Mouse (Mus musculus): ENCODE data around the gene Mest.

Gene Mest

DNA sequence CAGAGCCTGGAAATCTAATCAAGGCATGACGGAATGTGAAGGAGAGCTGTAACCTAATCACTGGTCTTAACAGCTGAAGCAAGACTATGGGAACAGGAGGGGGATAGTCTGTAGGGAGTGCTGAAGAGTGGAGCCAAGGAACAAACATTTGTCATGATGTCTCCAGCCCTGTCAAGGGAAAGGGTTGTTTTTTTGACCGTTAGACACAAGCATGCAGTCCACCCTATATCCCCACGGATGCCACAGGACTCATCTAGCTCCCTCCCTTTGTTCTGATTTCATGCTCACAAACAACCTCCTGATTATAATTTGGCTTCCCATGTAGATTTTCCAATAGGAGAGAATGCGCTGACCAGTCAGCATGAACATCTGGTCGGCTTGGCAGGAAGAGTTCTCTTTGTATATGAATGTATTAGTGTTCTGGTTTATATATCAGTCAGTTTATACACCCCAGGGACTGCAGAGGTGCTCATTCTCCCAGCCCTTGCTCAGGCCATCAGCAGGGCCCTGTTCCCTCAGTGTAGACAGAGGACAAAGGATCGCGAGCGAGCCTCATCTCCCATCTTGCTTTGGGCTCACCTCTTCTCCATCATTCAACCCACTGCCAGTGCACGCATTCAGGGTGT lies 19.3 kb upstream of the Mest start:
- DNase-seq (ENCODE audit: low spot score in 2 of 2), result no peak

DNA sequence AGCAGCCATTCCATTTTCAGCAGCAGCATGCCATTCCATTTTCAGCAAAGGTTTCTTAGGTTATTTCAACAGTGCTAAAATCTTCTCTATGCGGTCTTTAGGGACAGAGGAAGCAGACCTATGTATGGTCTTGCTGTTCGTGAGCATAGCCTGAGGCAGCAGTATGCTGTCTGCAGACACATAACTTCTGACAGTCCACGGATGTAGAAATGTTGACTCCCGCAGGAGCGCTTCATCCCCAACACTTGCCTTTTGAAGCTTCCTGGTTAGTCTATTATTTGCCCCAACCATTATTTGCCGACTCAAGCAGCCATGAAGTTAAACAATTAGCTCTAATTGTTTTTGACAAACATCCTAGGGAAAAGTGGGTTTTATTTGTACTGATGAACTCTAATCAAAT lies 14.2 kb upstream of the Mest start:
- DNase-seq (ENCODE audit: low spot score in 2 of 2), result no peak

DNA sequence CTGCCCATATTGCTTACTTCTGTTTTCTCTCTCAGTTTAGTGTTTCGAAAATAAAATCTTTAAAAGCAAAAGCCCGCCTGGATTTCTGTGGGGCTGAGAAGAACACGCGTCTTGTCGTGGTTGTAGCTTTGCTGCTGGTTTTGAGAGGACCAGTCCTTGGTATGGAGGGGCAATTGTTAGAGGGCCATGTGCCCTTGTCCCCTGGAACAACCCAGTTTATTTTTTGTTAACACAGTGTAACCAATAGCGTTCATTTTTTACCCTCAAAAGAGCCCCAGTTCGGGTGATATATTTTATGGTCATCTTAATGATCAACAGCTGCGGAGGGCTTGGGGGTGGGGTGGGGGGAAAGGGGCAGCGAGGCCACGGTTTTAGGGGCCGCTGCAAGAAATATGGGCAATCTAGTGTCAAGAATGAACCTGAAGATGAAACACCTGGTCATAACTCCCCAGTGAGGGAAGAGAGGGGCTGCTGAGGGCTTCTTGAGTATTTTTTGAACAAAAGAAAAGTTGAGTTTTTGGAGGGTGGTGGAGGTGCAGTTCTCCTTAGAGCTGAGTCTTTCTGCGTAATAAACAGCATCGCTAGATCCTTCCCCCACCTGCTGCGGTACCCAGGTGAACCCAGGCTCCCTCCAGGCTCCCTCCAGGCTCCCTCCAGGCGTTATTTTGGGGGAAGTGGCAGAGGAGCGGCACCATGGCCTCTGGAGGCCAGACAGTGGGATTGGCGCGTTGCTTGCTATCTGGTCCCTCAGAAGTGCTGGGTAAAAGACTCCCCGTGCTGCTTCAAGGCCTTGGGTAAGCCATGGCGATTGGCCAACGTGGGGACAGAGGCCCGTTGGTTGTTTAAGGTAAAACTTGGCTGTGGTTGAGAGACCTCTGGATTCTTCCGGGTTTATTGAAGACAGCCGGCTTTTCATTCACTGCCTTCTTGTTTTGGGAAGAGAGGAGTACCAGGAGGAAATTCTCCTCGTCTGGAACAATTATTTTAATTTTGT lies 12.7 kb upstream of the Mest start:
- DNase-seq (ENCODE audit: low spot score in 2 of 2), result no peak

DNA sequence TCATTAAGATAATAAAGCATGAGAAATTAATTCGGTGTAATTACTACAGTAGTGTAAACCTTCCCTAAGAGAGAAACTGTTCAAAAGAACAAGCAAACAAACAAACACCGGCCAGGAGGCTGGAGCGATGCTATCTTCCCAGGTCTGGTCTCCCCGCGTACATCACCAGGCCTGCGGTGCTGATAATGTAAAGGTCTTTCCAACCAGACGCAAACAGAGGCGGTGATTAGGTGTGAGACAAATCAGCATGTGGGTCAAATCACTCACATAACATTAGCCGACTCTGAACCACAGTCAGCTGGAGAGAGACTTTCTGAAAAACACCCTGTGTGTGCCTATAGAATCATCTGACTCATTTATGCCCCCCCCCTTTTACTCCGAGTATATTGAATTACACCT lies 12.0 kb upstream of the Mest start:
- no peak for DNase-seq (ENCODE audit: low spot score in 2 of 2)

DNA sequence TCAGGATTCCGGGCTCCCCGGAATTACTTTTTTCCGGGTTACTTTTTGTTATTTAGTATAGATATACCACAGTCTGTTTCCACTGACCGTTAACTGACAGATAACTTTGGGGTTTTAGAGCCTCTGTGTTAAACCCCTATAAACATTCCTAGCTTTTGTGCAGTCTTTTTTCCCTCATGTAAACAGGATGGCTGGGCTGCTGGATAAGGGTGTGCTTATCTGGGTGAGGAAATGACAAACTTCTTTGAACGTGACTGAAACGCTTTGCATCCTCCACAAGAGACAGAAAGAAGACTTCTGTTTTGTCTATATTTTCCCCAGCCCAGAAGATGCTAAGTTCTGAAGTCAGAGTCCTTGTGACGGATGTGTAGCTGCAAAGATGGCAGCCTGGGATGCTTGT lies 10.9 kb upstream of the Mest start:
- DNase-seq (ENCODE audit: low spot score in 2 of 2), result no peak

DNA sequence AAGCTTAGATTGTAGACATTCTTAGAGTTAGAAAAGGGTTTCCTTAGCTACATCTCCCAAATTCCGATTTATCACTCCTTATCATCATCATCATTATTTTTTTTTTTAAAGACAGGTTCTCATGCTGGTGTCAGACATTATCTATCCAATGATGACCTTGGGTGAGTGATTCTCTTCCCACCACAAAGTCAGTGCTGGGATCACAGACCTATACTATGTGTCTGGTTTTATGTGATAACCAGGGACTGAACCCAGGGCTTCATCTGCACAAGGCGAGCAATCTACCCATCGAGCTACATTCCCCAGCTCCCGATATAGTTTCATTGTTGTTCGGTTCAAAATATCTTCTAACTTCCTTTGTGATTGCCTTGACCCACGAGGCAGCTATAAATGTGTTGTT lies 9.9 kb upstream of the Mest start:
- DNase-seq (ENCODE audit: low spot score in 2 of 2), result no peak

DNA sequence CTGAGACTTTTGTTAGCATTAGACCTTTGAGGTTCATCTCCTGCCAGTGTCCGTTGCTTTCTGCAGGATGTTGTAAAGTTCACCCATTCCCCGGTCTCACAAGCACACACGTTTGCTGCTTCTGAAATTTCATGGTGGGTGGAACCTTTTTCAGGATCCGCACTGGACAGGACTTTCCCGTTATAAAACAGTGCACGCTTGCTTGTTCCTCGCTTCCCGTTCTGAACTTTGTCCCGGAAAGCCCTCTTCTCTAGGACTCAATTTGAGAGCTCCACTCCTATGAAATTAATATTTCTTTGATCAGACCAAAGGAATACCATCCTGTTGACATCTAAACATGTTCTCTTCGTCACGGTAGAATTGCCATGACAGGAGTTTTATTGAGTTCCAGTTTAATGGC lies 9.5 kb upstream of the Mest start:
- no peak for DNase-seq (ENCODE audit: low spot score in 2 of 2)

DNA sequence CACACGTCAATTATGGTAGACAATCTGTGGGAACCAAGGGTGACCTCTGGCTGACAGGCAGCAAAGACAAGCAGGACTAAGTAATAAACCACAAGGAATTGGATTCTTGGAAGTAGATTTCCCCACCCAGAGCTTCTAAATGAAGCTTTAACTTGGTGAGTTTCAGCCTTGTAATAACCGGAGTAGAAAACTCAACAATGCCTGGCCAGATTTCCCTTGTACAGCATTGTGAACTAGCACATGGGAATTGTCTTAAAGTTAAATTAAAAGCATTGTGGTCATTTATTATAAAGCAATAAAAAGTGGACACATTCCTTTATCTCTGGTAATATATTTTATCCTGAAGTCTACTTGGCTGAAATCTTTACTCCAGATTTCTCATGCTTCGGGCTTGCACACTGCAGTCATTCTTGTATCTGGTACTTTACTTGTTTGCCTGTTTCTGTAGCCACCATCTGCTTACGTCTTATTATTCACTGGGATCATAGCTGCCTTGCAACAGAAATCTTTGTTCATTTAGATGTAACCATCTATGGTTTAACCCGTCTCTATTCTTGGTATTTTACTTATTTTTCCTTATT lies 8.4 kb upstream of the Mest start:
- DNase-seq (ENCODE audit: low spot score in 2 of 2), result no peak

DNA sequence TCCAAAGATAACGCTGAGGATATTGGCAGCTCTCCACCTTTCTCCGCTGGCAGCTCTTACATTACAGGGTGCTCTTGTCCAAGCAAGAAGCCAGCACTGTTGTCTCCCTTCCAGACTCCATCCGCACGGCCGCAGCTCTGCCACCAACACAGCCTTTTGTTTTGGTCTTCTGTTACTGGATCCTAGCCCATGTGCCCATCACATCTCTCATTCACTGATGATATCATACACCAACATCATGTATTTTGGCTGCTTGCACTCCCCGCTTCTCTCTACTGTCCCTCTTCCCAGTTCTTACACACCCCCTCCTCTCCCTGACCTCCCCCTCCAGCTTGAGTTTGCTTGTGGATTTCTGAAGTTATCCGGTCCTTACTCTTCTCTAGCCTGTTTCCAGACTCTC lies 6.6 kb upstream of the Mest start:
- no peak for DNase-seq (ENCODE audit: low spot score in 2 of 2)

DNA sequence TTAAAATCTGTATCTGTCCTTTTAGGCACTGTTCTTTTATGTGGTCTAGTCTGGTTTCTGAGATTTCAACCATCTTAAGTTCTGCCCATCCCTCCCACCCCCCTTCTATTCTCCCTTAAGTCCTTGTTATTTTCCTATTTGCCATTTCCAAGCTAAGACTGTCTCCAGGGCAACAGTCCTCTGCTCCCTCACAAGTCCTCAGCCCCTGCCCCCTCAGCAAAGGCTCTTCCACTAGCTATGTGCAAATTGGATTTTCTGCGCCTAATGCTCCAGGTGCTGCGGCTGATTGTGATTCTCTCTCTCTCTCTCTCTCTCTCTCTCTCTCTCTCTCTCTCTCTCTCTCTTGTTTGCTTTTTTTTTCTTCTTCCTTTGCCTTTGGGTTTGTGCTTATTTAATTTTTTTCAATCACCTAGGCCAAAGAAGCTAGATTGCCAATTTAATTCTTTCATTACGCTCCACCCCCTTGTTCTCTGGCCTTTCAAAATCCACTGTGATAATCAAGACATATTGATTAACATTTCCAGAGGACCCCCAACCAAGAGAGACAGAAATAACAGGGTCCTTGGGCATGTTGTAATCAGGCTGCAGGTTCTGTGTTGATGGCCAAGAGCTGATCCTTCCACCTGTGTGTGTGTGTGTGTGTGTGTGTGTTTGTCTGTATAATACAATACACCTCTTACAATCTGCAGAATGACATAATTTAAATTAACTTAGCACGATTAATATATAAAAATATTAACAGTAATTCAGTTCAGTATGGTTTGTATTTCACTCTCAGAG lies 772 bp upstream of the Mest start:
- no peak for DNase-seq (ENCODE audit: low spot score in 2 of 2)

DNA sequence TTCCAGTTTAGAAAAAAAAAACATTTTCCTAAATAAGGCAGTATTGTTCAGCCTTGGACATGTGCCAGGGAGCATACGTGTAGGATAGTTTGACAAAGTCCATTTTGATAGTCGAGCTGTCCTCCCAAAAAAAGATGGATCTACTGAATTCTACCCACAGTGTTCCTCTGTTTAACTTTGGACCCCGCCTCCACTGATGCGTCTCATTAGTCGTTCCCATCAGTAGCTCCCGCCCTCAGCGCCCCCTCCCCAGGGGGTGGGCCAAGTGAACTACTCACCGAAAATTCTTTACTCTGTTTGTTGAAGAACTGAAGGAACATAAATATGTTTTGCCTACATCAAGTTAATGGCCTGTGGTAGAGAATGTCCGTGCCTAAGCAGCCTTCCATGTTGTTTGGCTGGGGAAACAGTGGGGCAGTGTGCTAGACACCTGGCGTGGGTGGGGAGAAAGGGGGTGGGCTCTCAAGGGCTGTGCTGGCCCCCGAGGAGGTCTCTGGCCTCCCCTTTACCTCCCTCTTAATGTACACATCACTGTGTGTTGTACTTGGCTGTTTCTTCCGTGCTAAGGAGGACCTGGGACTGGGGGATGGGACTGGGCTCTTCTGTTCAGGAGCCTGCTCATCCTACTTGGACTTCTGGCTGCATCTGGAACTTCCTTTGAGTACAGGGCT lies 7.1 kb downstream of the Mest start:
- DNase-seq (ENCODE audit: low spot score in 2 of 2), result no peak

DNA sequence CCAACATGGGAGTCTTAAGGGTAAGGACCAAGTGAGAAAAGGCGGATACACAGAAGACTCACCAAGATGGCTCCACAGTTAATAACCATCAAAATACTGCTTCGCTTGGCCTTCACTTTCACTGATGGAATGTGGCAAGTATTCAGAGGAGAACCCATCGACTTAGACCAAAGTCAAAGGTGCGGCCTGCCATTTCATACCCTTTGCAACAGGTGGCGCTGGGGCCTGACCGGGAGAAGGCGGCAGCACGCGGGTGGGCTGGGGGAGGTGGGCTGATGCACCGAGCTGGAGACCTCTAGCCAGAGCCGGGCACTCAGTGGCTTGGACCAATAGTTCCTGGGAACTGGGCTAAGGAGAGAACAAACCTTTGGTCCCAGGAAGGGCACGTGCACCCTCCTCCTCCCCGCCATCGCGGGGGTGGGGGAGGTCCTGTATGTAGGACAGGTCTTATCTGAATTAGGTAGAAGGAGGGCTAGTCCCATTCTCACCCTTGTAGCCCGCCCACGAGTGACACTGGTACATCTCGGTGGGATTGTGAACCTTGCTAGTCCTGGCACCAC lies 9.3 kb downstream of the Mest start:
- DNase-seq (ENCODE audit: low spot score in 2 of 2), result no peak

DNA sequence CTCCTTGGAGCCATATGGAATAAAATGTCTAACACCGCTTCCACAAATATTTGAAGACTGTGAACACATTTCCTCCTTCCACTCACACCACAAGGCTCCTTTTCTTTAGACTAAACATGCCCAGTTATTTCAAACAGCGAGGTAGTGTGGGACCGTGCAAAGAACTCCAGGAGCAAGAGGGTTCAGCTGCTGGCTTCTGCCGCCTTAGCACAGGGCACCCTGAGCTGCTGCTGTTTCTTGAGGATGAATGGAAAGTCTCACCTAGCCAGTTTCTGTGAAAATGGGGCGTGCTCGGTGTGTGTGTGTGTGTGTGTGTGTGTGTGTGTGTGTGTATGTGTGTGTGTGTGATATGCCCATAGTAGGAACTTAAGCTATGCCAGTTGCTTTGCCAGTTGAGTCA lies 11.1 kb downstream of the Mest start:
- DNase-seq (ENCODE audit: low spot score in 2 of 2), result no peak

DNA sequence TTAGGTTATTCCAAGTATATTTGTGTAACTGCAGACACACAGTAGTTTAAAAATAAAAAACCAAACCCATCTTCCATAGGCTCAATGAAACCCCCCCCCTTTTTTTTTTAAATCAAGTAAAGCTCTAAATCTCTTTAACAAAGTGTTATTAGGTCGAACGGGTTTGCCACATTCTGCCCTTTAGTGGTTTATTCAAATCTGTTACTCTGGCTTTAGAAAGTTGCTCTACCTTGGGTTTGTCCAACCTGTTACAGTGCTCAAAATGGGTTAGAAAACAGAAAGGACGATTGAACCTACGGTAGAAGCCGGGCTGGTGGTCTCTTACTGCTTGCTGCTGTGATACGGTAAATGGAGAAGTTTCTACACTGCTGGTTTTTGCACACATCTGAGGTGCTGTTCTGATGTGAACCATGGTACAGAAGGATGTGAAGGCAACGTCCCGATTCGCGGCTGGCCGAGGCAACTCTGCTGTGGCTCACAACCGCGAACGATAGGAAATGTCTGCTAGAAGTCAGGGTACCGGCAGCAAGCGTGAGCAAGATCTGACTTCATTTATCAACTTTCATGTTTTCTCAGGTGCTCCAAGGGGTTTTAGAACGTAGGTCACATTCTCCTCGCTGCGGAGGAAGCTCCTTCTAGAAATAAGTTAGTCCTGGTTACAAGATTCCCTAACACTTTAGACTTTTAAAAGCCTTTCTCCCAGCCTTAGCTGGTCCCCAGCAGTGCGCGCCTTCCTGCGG lies 11.8 kb downstream of the Mest start:
- no peak for DNase-seq (ENCODE audit: low spot score in 2 of 2)

DNA sequence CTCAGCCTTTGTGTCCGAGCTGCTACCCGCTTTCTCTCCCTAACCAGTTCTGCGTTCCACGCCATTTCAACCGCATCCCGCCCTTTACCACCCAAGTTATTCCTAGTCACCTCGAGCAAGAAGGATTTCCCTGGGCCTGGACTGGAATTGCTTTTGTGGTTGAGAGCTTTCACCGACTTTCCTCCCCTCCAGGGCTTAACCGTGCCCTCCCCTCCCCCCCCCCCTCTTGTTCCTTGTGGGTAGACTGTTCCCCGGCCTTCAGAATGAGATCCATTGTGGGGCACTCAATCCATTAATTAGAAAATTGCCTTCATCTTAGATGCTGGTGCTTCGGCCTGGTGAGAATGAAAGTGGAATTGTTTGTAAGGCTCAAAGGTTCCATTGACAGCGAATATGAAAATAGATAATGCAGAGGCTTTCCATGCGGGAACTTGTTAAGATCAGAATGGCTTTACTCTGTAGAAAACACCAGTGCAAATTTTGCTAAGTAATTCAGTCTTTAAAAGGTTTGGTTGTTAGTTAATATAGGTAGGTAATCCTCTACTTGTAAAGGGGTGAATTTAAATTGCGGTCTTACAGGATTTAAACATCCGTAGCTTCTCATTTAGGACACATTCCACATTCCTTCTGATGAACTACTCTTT lies 12.5 kb downstream of the Mest start:
- no peak for DNase-seq (ENCODE audit: low spot score in 2 of 2)

DNA sequence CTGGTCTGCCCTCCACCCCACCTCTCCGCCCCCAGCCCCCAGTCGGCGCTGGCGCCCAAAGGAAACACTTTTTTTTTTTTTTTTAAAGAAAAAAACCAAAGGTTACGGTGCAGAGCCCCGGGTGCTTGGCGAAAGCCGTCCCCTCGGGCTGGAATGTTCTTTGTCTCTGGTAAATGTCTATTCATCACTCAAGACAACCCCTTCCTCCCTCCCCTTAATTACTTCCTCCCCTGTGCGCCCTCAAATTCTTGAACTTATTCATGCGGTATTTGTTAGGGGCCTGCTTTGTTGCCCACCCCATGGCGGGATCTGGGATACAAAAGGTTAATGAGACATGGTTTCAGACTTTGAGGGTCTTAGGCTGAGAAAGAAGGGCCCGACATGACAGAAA lies 13.0 kb downstream of the Mest start:
- no peak for DNase-seq (ENCODE audit: low spot score in 2 of 2)

DNA sequence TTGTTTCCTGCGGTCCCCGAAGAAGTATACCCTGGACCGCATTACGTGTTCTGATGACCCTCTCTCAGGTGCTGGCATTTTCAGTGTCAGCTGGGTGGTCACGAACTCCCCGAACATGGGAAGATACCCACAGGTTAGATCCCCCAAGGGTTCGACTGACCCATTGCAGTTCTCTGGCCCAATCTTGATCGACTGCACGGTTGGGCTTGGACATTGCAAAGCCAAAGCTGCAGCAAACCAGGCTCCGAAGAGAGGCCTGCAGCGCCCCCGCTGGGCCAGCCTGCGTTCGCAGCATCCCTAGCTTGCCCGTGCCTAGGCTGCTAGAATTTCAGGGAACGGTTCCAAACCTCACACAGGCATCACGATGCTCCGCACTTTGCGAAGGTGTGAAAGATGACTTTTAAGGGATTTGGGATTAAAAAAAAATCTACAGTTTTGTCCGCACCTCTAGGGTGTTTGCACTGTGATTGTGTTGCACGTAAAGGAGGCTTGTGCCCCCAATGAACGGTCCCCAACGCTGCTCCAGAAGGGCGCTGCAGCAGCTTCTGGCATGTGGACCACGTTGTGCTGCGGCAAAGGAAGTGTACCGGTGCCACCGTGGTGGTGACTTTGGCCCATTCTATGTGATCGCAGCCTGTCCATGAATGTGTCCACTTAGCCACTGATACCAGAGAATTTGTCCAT lies 13.7 kb downstream of the Mest start:
- no peak for DNase-seq (ENCODE audit: low spot score in 2 of 2)

DNA sequence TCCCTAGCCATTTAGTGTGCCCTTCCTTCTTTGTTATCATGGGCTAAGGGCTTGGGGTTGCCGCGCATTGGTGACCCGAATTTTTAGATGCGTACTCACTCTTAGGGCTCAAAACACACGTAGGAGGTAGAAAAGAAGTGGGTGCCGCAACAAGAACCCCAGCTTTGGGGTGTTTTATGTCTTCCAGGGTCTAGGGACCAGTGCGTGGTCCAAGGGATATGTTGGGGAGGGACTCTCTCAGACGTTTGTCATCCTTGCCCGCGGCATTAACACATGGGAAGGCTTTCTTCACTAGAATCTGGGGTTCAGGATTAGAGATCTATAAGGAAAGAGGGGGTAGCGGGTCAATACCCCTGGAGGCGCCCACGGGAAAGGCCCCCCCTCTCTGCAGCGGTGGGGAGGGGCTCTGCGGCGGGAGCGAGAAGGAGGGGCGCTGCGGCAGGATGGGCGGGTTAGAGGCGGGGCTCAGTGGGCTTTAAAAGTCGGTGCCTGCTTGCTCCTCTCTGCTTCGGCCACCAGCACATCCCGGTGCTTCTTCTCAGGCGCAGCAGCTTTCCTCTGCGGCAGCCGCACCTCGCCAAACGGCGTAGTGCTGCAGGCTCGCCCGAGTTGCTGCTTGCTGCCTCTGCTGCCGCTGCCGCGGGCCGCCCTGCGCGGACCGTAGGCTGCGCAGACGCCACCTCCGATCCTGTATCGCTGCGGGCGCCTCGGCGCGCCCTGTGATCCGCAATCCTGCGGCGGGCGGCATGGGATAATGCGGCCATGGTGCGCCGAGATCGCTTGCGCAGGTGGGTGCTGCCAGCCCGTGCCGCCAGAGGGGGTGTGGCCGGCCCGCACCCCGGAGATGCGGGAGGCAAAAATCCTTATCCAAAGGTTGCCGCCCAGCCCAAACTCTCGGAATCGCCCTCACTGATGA lies 14.5 kb downstream of the Mest start:
- DNase-seq (ENCODE audit: low spot score in 2 of 2), result no peak
